Mouse (Mus musculus) forebrain, embryonic 13.5 days (tissue): ENCODE results near the gene Hoxd13. TPM values are rescaled to one million over a fixed set of nuclear protein-coding genes. Genes with fewer than 3 reads are reported as not detected.

Source experiments
- ATAC-seq: fragments of 200-750 bp; cut with Nextera tagmentation; 2 replicates; pipeline ENCODE4 v1.8.0; 2017
- H3K27ac ChIP-seq: fragments of 300-500 bp; sonication (generic); 2 replicates; pipeline ENCODE4 v1.5.1; 2015; ENCODE audit warnings: inconsistent platforms, mild to moderate bottlenecking, moderate library complexity
- H3K27me3 ChIP-seq: fragments of 300-500 bp; sonication (generic); 2 replicates; pipeline ENCODE4 v1.6.1; 2015; ENCODE audit warnings: mild to moderate bottlenecking, inconsistent platforms
- H3K36me3 ChIP-seq: fragments of 300-500 bp; sonication (generic); 2 replicates; pipeline ENCODE4 v1.6.1; 2015; ENCODE audit warnings: mild to moderate bottlenecking, inconsistent platforms; ENCODE audit not compliant: poor library complexity, severe bottlenecking
- H3K4me1 ChIP-seq: fragments of 300-500 bp; sonication (generic); 2 replicates; pipeline ENCODE4 v1.6.1; 2015; ENCODE audit warnings: inconsistent platforms
- H3K4me2 ChIP-seq: fragments of 300-500 bp; sonication (generic); 2 replicates; pipeline ENCODE4 v1.6.1; 2015; ENCODE audit warnings: inconsistent platforms, mild to moderate bottlenecking, moderate library complexity
- H3K4me3 ChIP-seq: fragments of 300-500 bp; sonication (generic); 2 replicates; pipeline ENCODE4 v1.5.1; 2015; ENCODE audit warnings: mild to moderate bottlenecking, inconsistent platforms
- H3K9ac ChIP-seq: fragments of 300-500 bp; sonication (generic); 2 replicates; pipeline ENCODE4 v1.6.1; 2015; ENCODE audit warnings: mild to moderate bottlenecking, inconsistent platforms
- H3K9me3 ChIP-seq: fragments of 300-500 bp; sonication (generic); replicated peaks from 2 replicates; pipeline ENCODE4 v1.6.1; 2016; ENCODE audit warnings: inconsistent platforms
- WGBS: fragments of 180-500 bp; shearing (Covaris S2); methylation state at CpG from one replicate; pipeline ENCODE4 v1.1.7; 2015; 5-methylcytosine and 5-hydroxymethylcytosine counted together
- polyA plus RNA-seq: library from polyadenylated mRNA; unstranded; fragments of >200 nt; fragmentation: Nextera tagmentation; extraction: Ambion mirVana; gene quantifications from 2 replicates; pipeline ENCODE4 v1.2.1, GENCODE M21; 2015

The Hoxd13 gene
- polyA plus RNA-seq, 1 experiment from 2014 or later: not detected

GRCm38 (mm10) chr2:74709465-74710419 lies 41.6 kb downstream of the Hoxd13 start:
- WGBS: 3% methylated on average over 5 of the region's 5 CpGs
- H3K27ac ChIP-seq: no peak overlapping the region
- no peak overlapping the region for H3K4me2 ChIP-seq
- no peak overlapping the region for H3K4me3 ChIP-seq
- peaks cover 98% of the 10 kb centered on the region for H3K27me3 ChIP-seq
- H3K36me3 ChIP-seq: no peaks in the 10 kb centered on the region
- ATAC-seq: no peak
- no peak overlapping the region for H3K9ac ChIP-seq
- peaks cover 18% of the 10 kb centered on the region for H3K4me1 ChIP-seq
- H3K9me3 ChIP-seq: no peaks in the 10 kb centered on the region

GRCm38 (mm10) chr2:74710929-74711543 lies 42.9 kb downstream of the Hoxd13 start:
- no peak overlapping the region for H3K4me3 ChIP-seq
- H3K27me3 ChIP-seq: peaks cover 98% of the 10 kb centered on the region
- no peaks in the 10 kb centered on the region for H3K9me3 ChIP-seq
- no peak overlapping the region for H3K4me2 ChIP-seq
- ATAC-seq: no peak
- no peak overlapping the region for H3K27ac ChIP-seq
- under 1% methylated on average over 16 of the region's 16 CpGs for WGBS
- no peaks in the 10 kb centered on the region for H3K36me3 ChIP-seq
- H3K4me1 ChIP-seq: peaks cover 12% of the 10 kb centered on the region
- no peak overlapping the region for H3K9ac ChIP-seq

- peaks cover 98% of the 10 kb centered on the region for H3K27me3 ChIP-seq
- peaks cover 12% of the 10 kb centered on the region for H3K4me1 ChIP-seq
- H3K36me3 ChIP-seq: no peaks in the 10 kb centered on the region
- WGBS: under 1% methylated on average over 65 of the region's 65 CpGs
- H3K27ac ChIP-seq: no peak within 1 kb of the TSS
- no peak for ATAC-seq
- H3K4me2 ChIP-seq: peak within 1 kb of the TSS; percentile 42
- no peaks in the 10 kb centered on the region for H3K9me3 ChIP-seq
- H3K4me3 ChIP-seq: peak within 1 kb of the TSS; percentile 15
- H3K9ac ChIP-seq: no peak within 1 kb of the TSS
Observed at GRCm38 (mm10) chr2:74711721-74712621, 43.9 kb downstream of the Hoxd13 start, which contains the start of the genes Hoxd3 and Hoxd4. Gene Hoxd3, plus strand, starts transcription at chr2:74711927. Gene Hoxd4, plus strand, starts transcription at chr2:74711929.

GRCm38 (mm10) chr2:74713239-74714150 lies 45.4 kb downstream of the Hoxd13 start:
- Histone ChIP-seq H3K4me1 (peaks cover 12% of the 10 kb centered on the region), H3K4me3 (no peak overlapping the region), H3K9ac (no peak overlapping the region), H3K27me3 (peaks cover 99% of the 10 kb centered on the region), H3K4me2 (no peak overlapping the region), H3K9me3 (no peaks in the 10 kb centered on the region), H3K36me3 (no peaks in the 10 kb centered on the region), H3K27ac (no peak overlapping the region)
- ATAC-seq: no peak
- 3% methylated on average over 19 of the region's 19 CpGs for WGBS

- no peak for ATAC-seq
- H3K4me3 ChIP-seq: no peak overlapping the region
- no peaks in the 10 kb centered on the region for H3K36me3 ChIP-seq
- H3K9me3 ChIP-seq: no peaks in the 10 kb centered on the region
- H3K27me3 ChIP-seq: peaks cover 99% of the 10 kb centered on the region
- H3K4me1 ChIP-seq: peaks cover 12% of the 10 kb centered on the region
- H3K27ac ChIP-seq: no peak overlapping the region
- WGBS: 3% methylated on average over 18 of the region's 18 CpGs
- no peak overlapping the region for H3K4me2 ChIP-seq
- no peak overlapping the region for H3K9ac ChIP-seq
Observed at GRCm38 (mm10) chr2:74714156-74714789, 46.2 kb downstream of the Hoxd13 start.

GRCm38 (mm10) chr2:74714881-74715280 lies 46.8 kb downstream of the Hoxd13 start:
- H3K4me2 ChIP-seq: no peak overlapping the region
- H3K4me3 ChIP-seq: no peak overlapping the region
- no peaks in the 10 kb centered on the region for H3K9me3 ChIP-seq
- WGBS: under 1% methylated on average over 14 of the region's 14 CpGs
- no peaks in the 10 kb centered on the region for H3K36me3 ChIP-seq
- H3K27me3 ChIP-seq: peaks cover 99% of the 10 kb centered on the region
- no peak overlapping the region for H3K9ac ChIP-seq
- H3K4me1 ChIP-seq: peaks cover 12% of the 10 kb centered on the region
- no peak overlapping the region for H3K27ac ChIP-seq
- ATAC-seq: no peak

- Histone ChIP-seq H3K9ac (no peak overlapping the region), H3K9me3 (no peaks in the 10 kb centered on the region), H3K36me3 (no peaks in the 10 kb centered on the region), H3K4me2 (peak overlapping the region; percentile 46), H3K27ac (no peak overlapping the region), H3K4me3 (0 out of 2 replicates have a peak overlapping the region, but pooled peaks have one; percentile 4), H3K4me1 (peaks cover 12% of the 10 kb centered on the region), H3K27me3 (peaks cover 99% of the 10 kb centered on the region)
- peak; percentile 38; the same call in 1 of the 2 replicates for ATAC-seq
- WGBS: 3% methylated on average over 26 of the region's 26 CpGs
Observed at GRCm38 (mm10) chr2:74715504-74716241, 47.6 kb downstream of the Hoxd13 start.

- H3K4me2 ChIP-seq: no peak overlapping the region
- 3% methylated on average over 2 of the region's 2 CpGs for WGBS
Observed at GRCm38 (mm10) chr2:74720384-74720783, 52.3 kb downstream of the Hoxd13 start.

GRCm38 (mm10) chr2:74720955-74721491 lies 52.9 kb downstream of the Hoxd13 start:
- Histone ChIP-seq H3K27me3 (peaks cover 100% of the 10 kb centered on the region), H3K4me3 (no peak overlapping the region), H3K4me2 (no peak overlapping the region), H3K27ac (no peak overlapping the region), H3K9ac (no peak overlapping the region), H3K9me3 (no peaks in the 10 kb centered on the region), H3K36me3 (no peaks in the 10 kb centered on the region), H3K4me1 (0 out of 2 replicates have a peak, but pooled peaks cover under 1% of the 10 kb centered on the region)
- 0% methylated on average over 5 of the region's 5 CpGs for WGBS
- no peak for ATAC-seq

More at GRCm38 (mm10) chr2:74720384-74720783, 52.3 kb downstream of the Hoxd13 start:
- peaks cover 100% of the 10 kb centered on the region for H3K27me3 ChIP-seq
- H3K9ac ChIP-seq: no peak overlapping the region
- H3K36me3 ChIP-seq: no peaks in the 10 kb centered on the region
- H3K4me1 ChIP-seq: 0 out of 2 replicates have a peak, but pooled peaks cover 5% of the 10 kb centered on the region
- no peak for ATAC-seq
- no peaks in the 10 kb centered on the region for H3K9me3 ChIP-seq
- H3K4me3 ChIP-seq: no peak overlapping the region
- no peak overlapping the region for H3K27ac ChIP-seq
